In the genomic region with DNA sequence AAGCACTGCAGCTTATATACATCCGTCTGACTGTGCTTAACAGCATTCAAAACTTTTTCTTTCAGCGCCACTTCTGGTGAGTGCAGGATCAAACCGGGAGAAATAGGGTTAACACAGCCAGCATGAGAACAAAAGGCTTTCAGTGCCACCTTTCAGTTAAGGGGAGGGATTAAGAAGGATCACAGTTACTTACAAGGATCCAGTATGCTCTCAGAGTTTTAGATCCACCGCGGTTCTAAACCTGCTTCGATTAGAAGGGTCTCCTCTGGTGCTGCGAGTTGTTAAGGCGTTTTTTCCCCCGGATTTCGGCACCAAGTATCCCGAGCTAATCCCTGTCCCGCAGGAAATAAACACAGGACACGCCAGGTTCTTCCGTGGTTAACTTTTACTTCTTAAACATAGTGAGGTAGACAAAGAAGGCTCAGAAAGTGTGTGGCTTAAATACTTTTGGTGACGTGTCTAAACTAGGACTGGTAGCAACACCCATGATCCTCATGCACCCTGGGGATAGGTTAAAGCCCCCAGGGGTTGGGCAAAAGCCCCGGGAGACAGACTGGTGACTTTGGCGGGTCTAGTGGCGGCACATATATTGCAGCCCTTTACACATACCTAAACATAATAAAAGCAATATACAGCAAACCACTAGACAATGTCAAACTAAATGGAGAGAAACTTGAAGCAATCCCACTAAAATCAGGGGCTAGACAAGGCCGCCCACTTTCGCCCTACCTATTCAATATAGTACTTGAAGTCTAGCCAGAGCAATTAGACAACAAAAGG, we compare ENCODE assay signal across 10 mouse cellular contexts. TPM values are rescaled to one million over a fixed set of nuclear protein-coding genes. Genes with fewer than 3 reads are reported as not detected.
DNase-seq lines count a peak whose midpoint lies in the region; ATAC-seq and TF ChIP-seq lines count a peak whose summit lies in the region.
"Not testable (repeated sequence)": the region's sequence is repeated elsewhere in the genome, so short reads cannot be mapped to it uniquely, and the experiment has no call there.
"Had no signal": no experiment of that assay in that cellular context is flagged by ENCODE, and none has a peak within 500 bp of the region (broad histone marks: within the 10 kb centered on the region; RNA-seq: fewer than 3 reads in every experiment).

No protein-coding gene starts in this region.

- not testable (repeated sequence) for H3K9ac ChIP-seq in embryonic facial prominence, embryonic 15.5 days; lung, embryonic 15.5 days; stomach, embryonic 15.5 days
- H3K9ac ChIP-seq in hindbrain, embryonic 13.5 days = peak overlapping the region; percentile 43; the same call in 1 of the 2 replicates
- peak overlapping the region; percentile 50 for H3K9ac ChIP-seq in kidney, embryonic 16.5 days (replicated peaks; ENCODE audit: low read length)

- WGBS in embryonic facial prominence, embryonic 15.5 days = 7% methylated on average over 19 of the region's 20 CpGs
- WGBS in heart, embryonic 10.5 days = 7% methylated on average over 20 of the region's 20 CpGs
- WGBS in hindbrain, embryonic 13.5 days = 7% methylated on average over 20 of the region's 20 CpGs
- WGBS in kidney, embryonic 16.5 days = 8% methylated on average over 19 of the region's 20 CpGs
- 7% methylated on average over 19 of the region's 20 CpGs for WGBS in lung, embryonic 15.5 days
- WGBS in stomach, embryonic 15.5 days = 9% methylated on average over 20 of the region's 20 CpGs

- not testable (repeated sequence) for H3K9me3 ChIP-seq in embryonic facial prominence, embryonic 15.5 days (replicated peaks); heart, embryonic 10.5 days; hindbrain, embryonic 13.5 days; kidney, embryonic 16.5 days (ENCODE audit: low read length); lung, embryonic 15.5 days; stomach, embryonic 15.5 days

- peak overlapping the region; percentile 23 for H3K4me3 ChIP-seq in embryonic facial prominence, embryonic 15.5 days (replicated peaks)
- H3K4me3 ChIP-seq in heart, embryonic 10.5 days = peak overlapping the region; percentile 47
- H3K4me3 ChIP-seq in hindbrain, embryonic 13.5 days = peak overlapping the region; percentile 32
- peak overlapping the region; percentile 28 for H3K4me3 ChIP-seq in kidney, embryonic 16.5 days (ENCODE audit: low read length)
- H3K4me3 ChIP-seq in lung, embryonic 15.5 days = peak overlapping the region; percentile 28
- peak overlapping the region; percentile 27 for H3K4me3 ChIP-seq in stomach, embryonic 15.5 days (replicated peaks)

- peak; percentile 54 for DNase-seq in brain, embryonic 14.5 days (ENCODE audit: low read depth)
- not testable (repeated sequence) for DNase-seq in heart, embryonic 10.5 days (ENCODE audit: low spot score)
- DNase-seq in naive thymus-derived CD4-positive, alpha-beta T cell, adult 2 months (ENCODE audit: low read depth) = peak; percentile 39

- not testable (repeated sequence) for ATAC-seq in embryonic facial prominence, embryonic 15.5 days (ENCODE audit: insufficient number of reproducible peaks, low FRiP score, low TSS enrichment, low read depth); hindbrain, embryonic 13.5 days (ENCODE audit: low FRiP score); kidney, embryonic 16.5 days (ENCODE audit: low FRiP score, low TSS enrichment); lung, embryonic 15.5 days (ENCODE audit: borderline replicate concordance, extremely low read depth, low FRiP score, low TSS enrichment); stomach, embryonic 15.5 days (ENCODE audit: insufficient read depth, low FRiP score, low read depth)

- not testable (repeated sequence) for H3K27ac ChIP-seq in embryonic facial prominence, embryonic 15.5 days (replicated peaks); heart, embryonic 10.5 days; hindbrain, embryonic 13.5 days; kidney, embryonic 16.5 days (ENCODE audit: low read length); stomach, embryonic 15.5 days
- H3K27ac ChIP-seq in lung, embryonic 15.5 days = peak overlapping the region; percentile 50; the same call in 1 of the 2 replicates

- H3K36me3 ChIP-seq in embryonic facial prominence, embryonic 15.5 days; heart, embryonic 10.5 days; hindbrain, embryonic 13.5 days; kidney, embryonic 16.5 days (ENCODE audit: insufficient read depth, low read length); lung, embryonic 15.5 days; stomach, embryonic 15.5 days: not testable (repeated sequence)

- peak overlapping the region; percentile 50 for H3K4me2 ChIP-seq in embryonic facial prominence, embryonic 15.5 days (replicated peaks)
- peak overlapping the region; percentile 49 for H3K4me2 ChIP-seq in hindbrain, embryonic 13.5 days
- peak overlapping the region; percentile 47 for H3K4me2 ChIP-seq in kidney, embryonic 16.5 days (replicated peaks; ENCODE audit: low read depth, low read length)
- H3K4me2 ChIP-seq in lung, embryonic 15.5 days = peak overlapping the region; percentile 50
- H3K4me2 ChIP-seq in stomach, embryonic 15.5 days = peak overlapping the region; percentile 47

- H3K4me1 ChIP-seq in embryonic facial prominence, embryonic 15.5 days; heart, embryonic 10.5 days; hindbrain, embryonic 13.5 days (replicated peaks); kidney, embryonic 16.5 days (ENCODE audit: insufficient read depth, low read length); lung, embryonic 15.5 days; stomach, embryonic 15.5 days: not testable (repeated sequence)

- not testable (repeated sequence) for TF ChIP-seq CTCF in brain, embryonic 14.5 days (IDR thresholded peaks at IDR 0.05; ENCODE audit: borderline replicate concordance, extremely low read depth, insufficient read depth, insufficient read length)

- TF ChIP-seq POLR2A in brain, embryonic 14.5 days (IDR thresholded peaks at IDR 0.05; ENCODE audit: borderline replicate concordance, extremely low read depth, insufficient read depth, insufficient read length, poor library complexity, severe bottlenecking) = not testable (repeated sequence)

- not testable (repeated sequence) for H3K27me3 ChIP-seq in embryonic facial prominence, embryonic 15.5 days; heart, embryonic 10.5 days (ENCODE audit: insufficient read depth, poor library complexity, severe bottlenecking); hindbrain, embryonic 13.5 days; kidney, embryonic 16.5 days (ENCODE audit: insufficient read depth, low read length); lung, embryonic 15.5 days; stomach, embryonic 15.5 days (replicated peaks)

RNA-seq across cellular contexts. Expression of gene Apol7e, which starts 6.9 kb away (rescaled TPM):
- polyA plus RNA-seq in brain, embryonic 14.5 days (2012; rRNA removed) = 0.04 TPM in 1 of 2 replicates, not detected in the other
- polyA plus RNA-seq in embryonic facial prominence, embryonic 15.5 days (2015; fragmentation: Nextera tagmentation; extraction: Ambion mirVana) = not detected in 2 replicates
- not detected in 2 replicates for polyA plus RNA-seq in heart, embryonic 10.5 days (2016; fragmentation: Nextera tagmentation; extraction: Ambion mirVana)
- polyA plus RNA-seq in hindbrain, embryonic 13.5 days (2015; fragmentation: Nextera tagmentation; extraction: Ambion mirVana) = not detected in 2 replicates
- polyA plus RNA-seq in kidney, embryonic 16.5 days (2015; fragmentation: Nextera tagmentation; extraction: Ambion mirVana) = not detected in 2 replicates
- 0.22 TPM in 1 of 2 replicates, not detected in the other for polyA plus RNA-seq in lung, embryonic 15.5 days (2015; fragmentation: Nextera tagmentation; extraction: Ambion mirVana)
- 0.17 and 0.51 TPM in 2 replicates for polyA plus RNA-seq in stomach, embryonic 15.5 days (2015; fragmentation: Nextera tagmentation; extraction: Ambion mirVana)
- polyA plus RNA-seq: G1E; liver, embryonic 16.5 days had no signal

RNA-seq across cellular contexts. Expression of gene Apol9b, which starts 37.1 kb away (rescaled TPM):
- polyA plus RNA-seq in brain, embryonic 14.5 days (2012; rRNA removed) = 0.06 TPM in 1 of 2 replicates, not detected in the other
- polyA plus RNA-seq in embryonic facial prominence, embryonic 15.5 days (2015; fragmentation: Nextera tagmentation; extraction: Ambion mirVana) = 0.13 and 0.41 TPM in 2 replicates
- polyA plus RNA-seq in heart, embryonic 10.5 days (2016; fragmentation: Nextera tagmentation; extraction: Ambion mirVana) = not detected in 2 replicates
- polyA plus RNA-seq in hindbrain, embryonic 13.5 days (2015; fragmentation: Nextera tagmentation; extraction: Ambion mirVana) = not detected in 2 replicates
- polyA plus RNA-seq in kidney, embryonic 16.5 days (2015; fragmentation: Nextera tagmentation; extraction: Ambion mirVana) = 0.20 TPM in 1 of 2 replicates, not detected in the other
- not detected in 2 replicates for polyA plus RNA-seq in lung, embryonic 15.5 days (2015; fragmentation: Nextera tagmentation; extraction: Ambion mirVana)
- polyA plus RNA-seq in stomach, embryonic 15.5 days (2015; fragmentation: Nextera tagmentation; extraction: Ambion mirVana) = 0.13 TPM in 1 of 2 replicates, not detected in the other
- polyA plus RNA-seq: G1E; liver, embryonic 16.5 days had no signal

RNA-seq across cellular contexts. Expression of gene Apol11b, which starts 48.6 kb away (rescaled TPM):
- not detected in 2 replicates for polyA plus RNA-seq in brain, embryonic 14.5 days (2012; rRNA removed)
- 0.13 TPM in 1 of 2 replicates, not detected in the other for polyA plus RNA-seq in embryonic facial prominence, embryonic 15.5 days (2015; fragmentation: Nextera tagmentation; extraction: Ambion mirVana)
- polyA plus RNA-seq in heart, embryonic 10.5 days (2016; fragmentation: Nextera tagmentation; extraction: Ambion mirVana) = not detected in 2 replicates
- polyA plus RNA-seq in hindbrain, embryonic 13.5 days (2015; fragmentation: Nextera tagmentation; extraction: Ambion mirVana) = 0.08 TPM in 1 of 2 replicates, not detected in the other
- polyA plus RNA-seq in kidney, embryonic 16.5 days (2015; fragmentation: Nextera tagmentation; extraction: Ambion mirVana) = 0.07 TPM in 1 of 2 replicates, not detected in the other
- polyA plus RNA-seq in lung, embryonic 15.5 days (2015; fragmentation: Nextera tagmentation; extraction: Ambion mirVana) = 0.19 and 0.25 TPM in 2 replicates
- 0.09 and 0.31 TPM in 2 replicates for polyA plus RNA-seq in stomach, embryonic 15.5 days (2015; fragmentation: Nextera tagmentation; extraction: Ambion mirVana)
- polyA plus RNA-seq: G1E had no signal
